Mouse (Mus musculus) forebrain, embryonic 11.5 days (tissue): ENCODE measurements at regions not wholly inside any gene's neighbourhood (a gene's known extent, or its start where the extent isn't known, plus 50 kb on each side); places are given as distances from the start of the nearest gene placed in this dataset.

ENCODE experiments used
- ATAC-seq: fragments of 200-750 bp; cut with Nextera tagmentation; replicated peaks from 2 replicates; pipeline ENCODE4 v1.8.0; 2017; ENCODE audit warnings: moderate TSS enrichment; ENCODE audit not compliant: low FRiP score
- DNase-seq: peaks from one replicate; pipeline ENCODE4 v3.0.0-alpha.2; 2017; ENCODE audit warnings: low spot score
- H3K27ac ChIP-seq: fragments of 300-500 bp; sonication (generic); 2 replicates; pipeline ENCODE4 v1.5.1; 2014; ENCODE audit warnings: low read depth, low read length
- H3K27me3 ChIP-seq: fragments of 300-500 bp; sonication (generic); 2 replicates; pipeline ENCODE4 v1.6.1; 2014; ENCODE audit warnings: mild to moderate bottlenecking, low read length, mixed read lengths; ENCODE audit not compliant: control insufficient read depth, insufficient read depth
- H3K36me3 ChIP-seq: fragments of 300-500 bp; sonication (generic); 2 replicates; pipeline ENCODE4 v1.6.1; 2014; ENCODE audit warnings: mild to moderate bottlenecking, low read length, moderate library complexity, mixed read lengths; ENCODE audit not compliant: control insufficient read depth, insufficient read depth
- H3K4me1 ChIP-seq: fragments of 300-500 bp; sonication (generic); replicated peaks from 2 replicates; pipeline ENCODE4 v1.6.1; 2014; ENCODE audit warnings: low read length, mixed read lengths; ENCODE audit not compliant: control insufficient read depth, insufficient read depth
- H3K4me2 ChIP-seq: fragments of 300-500 bp; sonication (generic); 2 replicates; pipeline ENCODE4 v1.6.1; 2014; ENCODE audit warnings: low read depth, mild to moderate bottlenecking, low read length, moderate library complexity, mixed read lengths; ENCODE audit not compliant: severe bottlenecking
- H3K4me3 ChIP-seq: fragments of 300-500 bp; sonication (generic); 2 replicates; pipeline ENCODE4 v1.5.1; 2014; ENCODE audit warnings: low read depth, low read length
- H3K9ac ChIP-seq: fragments of 300-500 bp; sonication (generic); 2 replicates; pipeline ENCODE4 v1.6.1; 2014; ENCODE audit warnings: low read length
- H3K9me3 ChIP-seq: fragments of 300-500 bp; sonication (generic); 2 replicates; pipeline ENCODE4 v1.6.1; 2016; ENCODE audit warnings: low read length, mixed read lengths; ENCODE audit not compliant: control insufficient read depth
- WGBS: fragments of 180-500 bp; shearing (Covaris S2); extraction: QIAGEN DNeasy Blood & Tissue Kit; methylation state at CpG from one replicate; pipeline ENCODE4 v1.1.7; 2014; 5-methylcytosine and 5-hydroxymethylcytosine counted together

- no peak overlapping the region for H3K4me3 ChIP-seq
- no peaks in the 10 kb centered on the region for H3K36me3 ChIP-seq
- no peak for DNase-seq
- 46% methylated on average over 4 of the region's 4 CpGs for WGBS
- H3K4me1 ChIP-seq, result no peaks in the 10 kb centered on the region
- H3K9ac ChIP-seq, result no peak overlapping the region
- no peak for ATAC-seq
- H3K9me3 ChIP-seq, result no peaks in the 10 kb centered on the region
- no peak overlapping the region for H3K27ac ChIP-seq
- no peaks in the 10 kb centered on the region for H3K27me3 ChIP-seq
- no peak overlapping the region for H3K4me2 ChIP-seq
These were observed 194.8 kb downstream of the Mycn start for GRCm38 (mm10) chr12:12746852-12747454.

- Histone ChIP-seq H3K36me3 (no peaks in the 10 kb centered on the region), H3K4me1 (peaks cover 5% of the 10 kb centered on the region; the same call in 1 of the 2 replicates), H3K27ac (no peak overlapping the region), H3K27me3 (no peaks in the 10 kb centered on the region), H3K9ac (no peak overlapping the region), H3K9me3 (no peaks in the 10 kb centered on the region), H3K4me2 (no peak overlapping the region), H3K4me3 (no peak overlapping the region)
- DNase-seq (no peak), ATAC-seq (no peak)
- WGBS, result 70% methylated on average over 2 of the region's 2 CpGs
These were observed 197.2 kb downstream of the Mycn start for GRCm38 (mm10) chr12:12744492-12744891.

DNA sequence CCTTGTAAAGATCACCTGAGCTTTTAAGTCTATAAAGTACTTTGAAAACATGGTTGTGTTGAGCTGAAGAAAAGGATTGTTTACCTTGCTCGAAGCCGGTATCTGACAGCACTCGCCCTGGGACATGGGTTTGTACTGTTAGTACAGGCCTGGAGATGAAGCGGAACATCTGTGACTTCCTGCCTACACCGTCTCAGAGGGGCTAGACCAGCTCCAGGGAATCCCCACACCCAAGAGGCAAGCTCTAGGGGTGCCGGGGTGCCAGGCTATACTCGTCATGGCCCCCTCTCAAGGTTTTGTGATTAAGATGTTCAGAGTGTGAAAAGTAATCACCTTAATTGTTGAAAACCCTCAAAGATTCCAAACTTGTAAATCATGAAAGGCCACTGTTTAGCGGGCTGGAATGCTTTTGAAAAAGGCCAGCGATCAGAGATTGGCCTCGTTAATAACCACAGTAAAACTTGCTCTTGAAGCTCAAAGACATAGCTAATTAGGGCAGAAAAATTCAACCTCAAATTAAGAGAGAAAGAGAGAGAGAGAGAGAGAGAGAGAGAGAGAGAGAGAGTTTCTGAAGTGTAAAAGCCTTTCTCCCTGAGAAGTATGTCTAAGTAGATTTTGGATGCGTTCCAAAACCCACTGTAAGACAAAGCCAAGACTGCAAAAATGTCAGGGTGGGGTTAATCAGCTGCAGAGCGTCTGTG is 202.9 kb downstream of the Mycn start:
- H3K4me2 ChIP-seq, result no peak overlapping the region

DNA sequence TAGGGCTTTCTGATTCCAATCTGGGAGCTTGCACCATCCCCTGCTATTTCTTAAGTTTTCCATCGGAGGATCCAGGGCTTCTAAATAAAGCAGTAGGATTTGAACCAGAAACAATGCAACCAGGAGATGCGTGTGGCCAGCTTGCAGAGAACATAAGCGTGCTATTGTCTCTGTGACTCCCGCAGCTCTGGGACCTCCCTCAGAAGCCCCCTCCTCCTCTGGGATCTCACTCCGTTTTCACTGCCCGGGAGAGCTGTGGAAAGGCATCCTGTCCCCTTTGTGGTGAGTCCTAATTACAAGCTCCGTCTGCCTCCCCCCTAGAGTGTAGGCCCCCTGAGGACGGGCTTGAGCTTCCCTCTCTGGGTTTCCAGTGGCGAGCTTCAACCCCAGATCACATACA is 215.9 kb downstream of the Mycn start:
- DNase-seq (peak; percentile 73), ATAC-seq (peak; percentile 14)
- peaks cover 26% of the 10 kb centered on the region for H3K4me1 ChIP-seq
- H3K9ac ChIP-seq, result peak overlapping the region; percentile 48; the same call in 1 of the 2 replicates
- peak overlapping the region; percentile 31 for H3K27ac ChIP-seq
- H3K27me3 ChIP-seq, result peaks cover 1% of the 10 kb centered on the region; the same call in 1 of the 2 replicates
- 2% methylated on average over 9 of the region's 9 CpGs for WGBS
- peak overlapping the region; percentile 5 for H3K4me2 ChIP-seq
- H3K36me3 ChIP-seq, result no peaks in the 10 kb centered on the region
- no peaks in the 10 kb centered on the region for H3K9me3 ChIP-seq
- no peak overlapping the region for H3K4me3 ChIP-seq

More for the DNA sequence above, 202.9 kb downstream of the Mycn start:
- peak overlapping the region; percentile 63 for H3K27ac ChIP-seq
- peaks cover 11% of the 10 kb centered on the region; the same call in 1 of the 2 replicates for H3K4me1 ChIP-seq
- DNase-seq (peak; percentile 63), ATAC-seq (peak; percentile 88)
- no peaks in the 10 kb centered on the region for H3K36me3 ChIP-seq
- no peak overlapping the region for H3K4me3 ChIP-seq
- peaks cover 3% of the 10 kb centered on the region; the same call in 1 of the 2 replicates for H3K9me3 ChIP-seq
- H3K9ac ChIP-seq, result no peak overlapping the region
- H3K27me3 ChIP-seq, result no peaks in the 10 kb centered on the region
- WGBS, result 25% methylated on average over 12 of the region's 12 CpGs

DNA sequence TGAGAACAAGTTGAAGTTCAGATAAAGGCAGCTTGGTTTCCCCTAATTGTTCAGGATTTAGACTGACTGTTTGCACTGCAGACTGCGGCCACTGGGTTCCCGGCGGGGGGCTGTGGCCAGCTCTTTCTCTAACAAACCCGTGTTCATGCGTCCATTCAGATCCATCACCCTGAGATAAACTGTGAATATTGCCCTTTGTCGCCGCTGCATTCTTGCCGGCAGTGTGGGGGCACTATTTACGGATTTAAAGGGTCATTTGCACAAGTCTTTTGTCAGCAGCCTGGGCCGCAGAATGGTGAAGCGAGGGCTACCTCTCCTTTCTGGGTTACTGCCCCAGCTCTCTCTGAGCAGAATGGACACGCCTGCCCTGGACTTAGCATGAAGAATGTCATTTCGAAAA is 216.6 kb downstream of the Mycn start:
- peak overlapping the region; percentile 87 for H3K27ac ChIP-seq
- H3K4me1 ChIP-seq, result peaks cover 27% of the 10 kb centered on the region
- no peaks in the 10 kb centered on the region for H3K36me3 ChIP-seq
- no peaks in the 10 kb centered on the region for H3K9me3 ChIP-seq
- 0 out of 2 replicates have a peak overlapping the region, but pooled peaks have one; percentile 3 for H3K4me3 ChIP-seq
- ATAC-seq (peak; percentile 64), DNase-seq (peak; percentile 87)
- peak overlapping the region; percentile 48 for H3K9ac ChIP-seq
- 2% methylated on average over 13 of the region's 13 CpGs for WGBS
- peak overlapping the region; percentile 5 for H3K4me2 ChIP-seq
- H3K27me3 ChIP-seq, result peaks cover 2% of the 10 kb centered on the region; the same call in 1 of the 2 replicates

GRCm38 (mm10) chr12:12723724-12724487 is 217.8 kb downstream of the Mycn start:
- no peaks in the 10 kb centered on the region for H3K9me3 ChIP-seq
- peak overlapping the region; percentile 35 for H3K4me2 ChIP-seq
- peaks cover 27% of the 10 kb centered on the region for H3K4me1 ChIP-seq
- WGBS, result 28% methylated on average over 12 of the region's 12 CpGs
- H3K4me3 ChIP-seq, result no peak overlapping the region
- H3K27me3 ChIP-seq, result peaks cover 2% of the 10 kb centered on the region; the same call in 1 of the 2 replicates
- no peaks in the 10 kb centered on the region for H3K36me3 ChIP-seq
- peak; percentile 38; the same call in 1 of the 2 replicates for ATAC-seq
- peak overlapping the region; percentile 35 for H3K9ac ChIP-seq
- peak; percentile 51 for DNase-seq
- H3K27ac ChIP-seq, result peak overlapping the region; percentile 87

DNA sequence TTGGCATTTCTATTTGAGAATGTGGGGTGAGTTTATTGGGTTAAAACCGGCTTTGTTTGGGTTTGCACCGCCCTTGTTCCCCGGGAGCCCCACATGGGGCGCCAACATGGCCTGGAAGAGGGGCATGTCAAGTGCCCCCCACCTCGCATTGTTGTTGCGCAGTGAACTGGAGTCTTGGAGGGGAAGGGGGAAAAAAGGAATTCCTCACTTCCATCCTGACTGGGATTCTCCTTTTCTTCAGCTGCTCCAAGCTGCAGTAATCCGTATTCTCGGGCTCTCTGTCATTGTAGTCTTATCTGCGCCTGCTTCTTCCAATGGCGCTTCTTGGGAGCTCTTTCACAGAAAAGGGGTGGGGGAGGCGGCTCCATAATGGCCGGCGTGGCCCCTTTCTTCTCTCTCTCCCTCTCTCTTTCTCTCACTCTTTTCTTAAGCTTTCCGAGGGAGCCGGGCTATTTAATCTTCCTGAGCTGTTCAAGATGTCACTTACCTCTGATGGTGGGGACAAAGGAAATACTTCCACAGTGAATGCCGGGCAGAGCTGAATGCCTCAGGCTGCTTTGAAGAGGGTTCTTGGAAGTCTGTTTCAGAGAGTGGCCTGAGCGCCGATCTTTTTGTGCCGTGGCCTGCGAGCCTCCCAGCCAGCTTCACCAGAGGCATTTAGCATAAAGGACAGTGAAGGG is 218.6 kb downstream of the Mycn start:
- Histone ChIP-seq H3K27me3 (peaks cover 2% of the 10 kb centered on the region; the same call in 1 of the 2 replicates), H3K9ac (peak overlapping the region; percentile 41; the same call in 1 of the 2 replicates), H3K36me3 (no peaks in the 10 kb centered on the region), H3K27ac (peak overlapping the region; percentile 87), H3K4me2 (peak overlapping the region; percentile 35), H3K4me1 (peaks cover 27% of the 10 kb centered on the region), H3K9me3 (no peaks in the 10 kb centered on the region), H3K4me3 (no peak overlapping the region)
- ATAC-seq (peak; percentile 76), DNase-seq (peak; percentile 83)
- 9% methylated on average over 20 of the region's 20 CpGs for WGBS

- H3K9me3 ChIP-seq, result no peaks in the 10 kb centered on the region
- peaks cover 2% of the 10 kb centered on the region; the same call in 1 of the 2 replicates for H3K27me3 ChIP-seq
- H3K27ac ChIP-seq, result no peak overlapping the region
- 95% methylated on average over 9 of the region's 9 CpGs for WGBS
- H3K9ac ChIP-seq, result no peak overlapping the region
- DNase-seq (no peak), ATAC-seq (no peak)
- H3K4me3 ChIP-seq, result no peak overlapping the region
- H3K4me1 ChIP-seq, result peaks cover 7% of the 10 kb centered on the region; the same call in 1 of the 2 replicates
- no peak overlapping the region for H3K4me2 ChIP-seq
- no peaks in the 10 kb centered on the region for H3K36me3 ChIP-seq
These were observed 225.0 kb downstream of the Mycn start for GRCm38 (mm10) chr12:12716691-12717090.
